Mouse (Mus musculus) thymus, postnatal 0 days (tissue): ENCODE measurements around the gene Olfr1220. TPM values are rescaled to one million over a fixed set of nuclear protein-coding genes. Genes with fewer than 3 reads are reported as not detected.

Experiments used
- DNase-seq: peaks from one replicate; pipeline ENCODE4 v3.0.0-alpha.2; 2015; ENCODE audit warnings: low spot score
- polyA plus RNA-seq: library from polyadenylated mRNA; unstranded; fragments of >200 nt; fragmentation: Nextera tagmentation; extraction: Ambion mirVana; gene quantifications from 2 replicates; pipeline ENCODE4 v1.2.1, GENCODE M21; 2015

The Olfr1220 gene
- not detected in 2 replicates for polyA plus RNA-seq

GRCm38 (mm10) chr2:89106735-89107134, at the start of gene Olfr1220:
Gene Olfr1220, minus strand, starts transcription at chr2:89106835.
- no peak for DNase-seq

GRCm38 (mm10) chr2:89151460-89151859, 44.8 kb upstream of the Olfr1220 start, which contains the start of gene Olfr1223:
Gene Olfr1223, minus strand, starts transcription at chr2:89151560.
- DNase-seq = no peak

GRCm38 (mm10) chr2:89132954-89133353, 26.3 kb upstream of the Olfr1220 start, which contains the start of gene Olfr1222:
Gene Olfr1222, minus strand, starts transcription at chr2:89133054.
- no peak for DNase-seq

GRCm38 (mm10) chr2:89117183-89117582, 10.5 kb upstream of the Olfr1220 start, which contains the start of gene Olfr1221:
Gene Olfr1221, minus strand, starts transcription at chr2:89117283.
- no peak for DNase-seq

GRCm38 (mm10) chr2:89105651-89106050, 984 bp downstream of the Olfr1220 start:
- no peak for DNase-seq

- no peak for DNase-seq
Measured at GRCm38 (mm10) chr2:89093848-89094247, 12.8 kb downstream of the Olfr1220 start.

- no peak for DNase-seq
Measured at GRCm38 (mm10) chr2:89083413-89083812, 23.2 kb downstream of the Olfr1220 start, which contains the start of gene Olfr1219. Gene Olfr1219, minus strand, starts transcription at chr2:89083513.

GRCm38 (mm10) chr2:89081487-89081886, 25.1 kb downstream of the Olfr1220 start:
- DNase-seq = no peak

GRCm38 (mm10) chr2:89061087-89061486, 45.5 kb downstream of the Olfr1220 start, which contains the start of gene Olfr1218:
Gene Olfr1218, minus strand, starts transcription at chr2:89061187.
- DNase-seq = no peak

Other genes starting within 250 kb of the Olfr1220 start
- gene Olfr1206, start 243.6 kb downstream of the Olfr1220 start, polyA plus RNA-seq = not detected in 2 replicates
- gene Olfr1208, start 204.5 kb downstream of the Olfr1220 start, polyA plus RNA-seq = not detected in 2 replicates
- gene Olfr1209, start 191.7 kb downstream of the Olfr1220 start, polyA plus RNA-seq = not detected in 2 replicates
- gene Olfr1211, start 168.7 kb downstream of the Olfr1220 start, polyA plus RNA-seq = not detected in 2 replicates
- not detected in 2 replicates for gene Olfr1212, start 152.9 kb downstream of the Olfr1220 start, polyA plus RNA-seq
- not detected in 2 replicates for gene Gm13762, start 126.6 kb downstream of the Olfr1220 start, polyA plus RNA-seq
- gene Olfr1214, start 114.2 kb downstream of the Olfr1220 start, polyA plus RNA-seq = not detected in 2 replicates
- not detected in 2 replicates for gene Olfr1215, start 99.9 kb downstream of the Olfr1220 start, polyA plus RNA-seq
- not detected in 2 replicates for gene Olfr1216, start 88.5 kb downstream of the Olfr1220 start, polyA plus RNA-seq
- not detected in 2 replicates for gene Olfr1217, start 74.8 kb downstream of the Olfr1220 start, polyA plus RNA-seq
- not detected in 2 replicates for gene Olfr1218, start 45.6 kb downstream of the Olfr1220 start, polyA plus RNA-seq
- gene Olfr1219, start 23.3 kb downstream of the Olfr1220 start, polyA plus RNA-seq = not detected in 2 replicates
- not detected in 2 replicates for gene Olfr1221, start 10.4 kb upstream of the Olfr1220 start, polyA plus RNA-seq
- not detected in 2 replicates for gene Olfr1222, start 26.2 kb upstream of the Olfr1220 start, polyA plus RNA-seq
- not detected in 2 replicates for gene Olfr1223, start 44.7 kb upstream of the Olfr1220 start, polyA plus RNA-seq
- not detected in 2 replicates for gene Olfr1224-ps1, start 57.3 kb upstream of the Olfr1220 start, polyA plus RNA-seq
- gene Olfr1225, start 67.8 kb upstream of the Olfr1220 start, polyA plus RNA-seq = not detected in 2 replicates
- gene Olfr1226, start 93.2 kb upstream of the Olfr1220 start, polyA plus RNA-seq = not detected in 2 replicates
- not detected in 2 replicates for gene Olfr1228, start 147.2 kb upstream of the Olfr1220 start, polyA plus RNA-seq
- not detected in 2 replicates for gene Olfr1229, start 181.2 kb upstream of the Olfr1220 start, polyA plus RNA-seq
- gene Olfr1230, start 190.4 kb upstream of the Olfr1220 start, polyA plus RNA-seq = not detected in 2 replicates
- gene Olfr1231, start 200.2 kb upstream of the Olfr1220 start, polyA plus RNA-seq = not detected in 2 replicates
- gene Olfr1232, start 222.8 kb upstream of the Olfr1220 start, polyA plus RNA-seq = not detected in 2 replicates
- gene Olfr1233, start 235.6 kb upstream of the Olfr1220 start, polyA plus RNA-seq = not detected in 2 replicates